Mouse (Mus musculus) heart, adult 2 months (tissue): ENCODE results near the gene Trappc12.

Source experiments
- CTCF ChIP-seq: fragments of 200-600 bp; IDR thresholded peaks from 2 replicates; pipeline ENCODE4 v1.8.1; 2022; ENCODE audit warnings: antibody characterized with exemption, mild to moderate bottlenecking, moderate library complexity
- EP300 ChIP-seq: fragments of 200-500 bp; IDR thresholded peaks from 2 replicates; pipeline ENCODE4 v1.6.1; 2011; ENCODE audit warnings: low read depth, low read length, control low read depth; ENCODE audit not compliant: insufficient read depth

DNA sequence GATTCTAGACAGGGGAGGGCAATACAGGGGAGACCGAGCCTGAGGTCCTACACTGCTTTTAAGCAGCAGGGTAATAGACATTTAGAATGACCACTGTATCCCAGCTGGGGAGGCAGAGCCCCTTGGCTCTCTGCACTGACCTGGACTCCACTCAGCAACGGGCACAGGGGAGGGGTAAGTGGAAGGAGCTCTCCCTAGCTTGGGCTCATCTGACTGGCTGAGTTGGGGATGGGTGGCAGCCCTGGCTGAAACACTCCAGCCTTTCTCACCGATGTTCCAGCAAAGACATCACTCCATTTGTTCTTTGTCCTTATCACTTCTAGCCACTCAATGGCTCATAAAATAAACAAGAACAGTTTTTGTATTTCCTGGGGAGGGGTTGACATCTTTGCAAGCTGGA lies 56.5 kb downstream of the Trappc12 start:
- TF ChIP-seq EP300: no peak
- no peak for TF ChIP-seq CTCF
